Mouse (Mus musculus): ENCODE results near the gene Washc4. TPM values are rescaled to one million over a fixed set of nuclear protein-coding genes. Genes with fewer than 3 reads are reported as not detected.

The Washc4 gene
- polyA plus RNA-seq, 1 experiment from 2014 or later = 38.1 TPM

DNA sequence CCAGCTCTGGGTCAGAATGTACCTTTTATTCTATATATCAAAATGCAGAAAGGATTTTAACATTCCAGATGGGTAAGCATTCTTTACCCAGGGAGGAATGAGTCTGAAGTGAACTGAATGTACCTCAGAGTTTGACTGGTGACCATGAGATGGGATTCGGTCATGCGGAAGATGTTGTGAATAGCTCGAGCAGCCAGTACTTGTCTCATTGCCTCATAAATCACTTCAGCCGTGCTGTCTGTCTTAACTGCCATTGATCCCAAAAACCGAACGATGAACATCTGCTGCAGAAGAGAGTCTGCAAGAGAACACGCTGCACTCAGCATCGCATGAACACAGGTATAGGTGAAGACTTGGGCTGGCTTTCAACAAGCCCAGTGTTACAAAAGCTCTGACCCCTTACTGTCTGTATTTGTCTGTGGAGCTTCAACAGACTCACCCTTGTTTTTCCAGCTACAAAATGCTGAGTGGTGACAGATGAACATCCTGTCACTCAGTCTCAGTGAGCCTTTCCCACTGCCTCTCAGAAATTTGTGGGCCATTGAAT, 62.2 kb downstream of the Washc4 start:
- Histone ChIP-seq H3K4me1 (ENCODE audit: control insufficient read depth, insufficient read depth, low read length) (no peaks in the 10 kb centered on the region), H3K9me3 (replicated peaks; ENCODE audit: control insufficient read depth, low read length) (no peaks in the 10 kb centered on the region), H3K4me2 (ENCODE audit: low read depth, low read length) (no peak overlapping the region), H3K36me3 (replicated peaks; ENCODE audit: control insufficient read depth, insufficient read depth, low read depth, low read length) (no peaks in the 10 kb centered on the region; the same call in 1 of the 2 replicates), H3K9ac (replicated peaks; ENCODE audit: low read length) (no peak overlapping the region), H3K27me3 (ENCODE audit: control insufficient read depth, insufficient read depth, low read length) (no peaks in the 10 kb centered on the region), H3K4me3 (ENCODE audit: low read depth, low read length) (no peak overlapping the region), H3K27ac (replicated peaks; ENCODE audit: low read depth, low read length) (no peak overlapping the region)
- ATAC-seq (replicated peaks; ENCODE audit: insufficient number of reproducible peaks, low FRiP score, low TSS enrichment, low read depth) (no peak), DNase-seq (ENCODE audit: low spot score) (no peak)
- 83% methylated on average over 8 of the region's 8 CpGs for WGBS

- H3K4me3 ChIP-seq (ENCODE audit: low read depth, low read length) = no peak overlapping the region
- no peaks in the 10 kb centered on the region for H3K4me1 ChIP-seq (ENCODE audit: control insufficient read depth, insufficient read depth, low read length)
- no peaks in the 10 kb centered on the region for H3K9me3 ChIP-seq (replicated peaks; ENCODE audit: control insufficient read depth, low read length)
- no peak overlapping the region for H3K27ac ChIP-seq (replicated peaks; ENCODE audit: low read depth, low read length)
- WGBS = 93% methylated on average over 3 of the region's 3 CpGs
- H3K36me3 ChIP-seq (replicated peaks; ENCODE audit: control insufficient read depth, insufficient read depth, low read depth, low read length) = no peaks in the 10 kb centered on the region; the same call in 1 of the 2 replicates
- no peak overlapping the region for H3K9ac ChIP-seq (replicated peaks; ENCODE audit: low read length)
- no peak overlapping the region for H3K4me2 ChIP-seq (ENCODE audit: low read depth, low read length)
- ATAC-seq (replicated peaks; ENCODE audit: insufficient number of reproducible peaks, low FRiP score, low TSS enrichment, low read depth) (no peak), DNase-seq (ENCODE audit: low spot score) (no peak)
- H3K27me3 ChIP-seq (ENCODE audit: control insufficient read depth, insufficient read depth, low read length) = no peaks in the 10 kb centered on the region
These were observed 63.6 kb downstream of the Washc4 start for GRCm38 (mm10) chr10:83607111-83607510.

DNA sequence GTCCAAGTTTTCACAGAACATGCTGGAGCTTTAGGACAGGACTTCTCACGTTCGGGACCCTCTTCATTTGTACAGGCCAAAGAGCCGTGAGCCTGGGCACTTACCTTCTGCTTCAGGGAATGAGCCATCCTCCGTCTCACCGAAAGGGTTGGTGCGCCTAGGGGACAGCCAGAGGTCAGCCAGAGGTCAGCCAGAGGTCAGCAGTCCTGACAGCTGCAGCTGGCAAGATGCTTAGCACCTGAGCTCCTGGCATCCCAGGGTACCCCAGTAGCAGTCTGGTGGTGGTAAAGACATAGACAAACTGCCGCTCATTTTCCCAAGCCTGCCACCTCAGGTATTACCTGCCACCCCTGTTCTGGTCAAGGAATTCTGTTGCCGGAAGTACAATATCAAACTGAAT, 65.0 kb downstream of the Washc4 start:
- WGBS = 80% methylated on average over 8 of the region's 8 CpGs
- H3K9ac ChIP-seq (replicated peaks; ENCODE audit: low read length) = no peak overlapping the region
- no peak for ATAC-seq (replicated peaks; ENCODE audit: insufficient number of reproducible peaks, low FRiP score, low TSS enrichment, low read depth)
- H3K4me2 ChIP-seq (ENCODE audit: low read depth, low read length) = no peak overlapping the region
- no peaks in the 10 kb centered on the region for H3K9me3 ChIP-seq (replicated peaks; ENCODE audit: control insufficient read depth, low read length)
- no peak overlapping the region for H3K27ac ChIP-seq (replicated peaks; ENCODE audit: low read depth, low read length)
- H3K4me3 ChIP-seq (ENCODE audit: low read depth, low read length) = no peak overlapping the region
- no peaks in the 10 kb centered on the region; the same call in 1 of the 2 replicates for H3K36me3 ChIP-seq (replicated peaks; ENCODE audit: control insufficient read depth, insufficient read depth, low read depth, low read length)
- no peak for DNase-seq (ENCODE audit: low spot score)
- H3K4me1 ChIP-seq (ENCODE audit: control insufficient read depth, insufficient read depth, low read length) = no peaks in the 10 kb centered on the region
- H3K27me3 ChIP-seq (ENCODE audit: control insufficient read depth, insufficient read depth, low read length) = no peaks in the 10 kb centered on the region

- WGBS = 89% methylated on average over 7 of the region's 7 CpGs
- H3K4me2 ChIP-seq (ENCODE audit: low read depth, low read length) = no peak overlapping the region
- no peaks in the 10 kb centered on the region; the same call in 1 of the 2 replicates for H3K36me3 ChIP-seq (replicated peaks; ENCODE audit: control insufficient read depth, insufficient read depth, low read depth, low read length)
These were observed 67.0 kb downstream of the Washc4 start for GRCm38 (mm10) chr10:83610518-83610917.

DNA sequence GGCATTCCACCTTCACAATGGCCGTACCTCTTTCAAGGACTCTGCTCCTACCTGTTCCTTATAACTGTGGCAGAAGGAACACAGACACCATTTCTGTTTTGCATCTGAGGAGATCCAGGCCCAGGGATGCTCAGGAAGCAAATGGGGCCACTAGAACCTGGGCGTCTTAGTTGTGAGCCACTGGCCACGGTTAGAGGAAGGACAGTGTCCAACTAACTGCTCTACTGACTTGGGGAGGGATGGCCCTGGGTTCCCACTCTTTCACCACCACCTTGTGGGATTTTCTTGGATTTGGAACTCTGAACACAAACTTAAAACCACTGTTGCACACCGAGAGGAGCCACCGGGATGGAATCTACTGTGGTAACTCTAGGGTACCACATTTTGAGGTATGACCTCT, 68.3 kb downstream of the Washc4 start:
- no peaks in the 10 kb centered on the region for H3K27me3 ChIP-seq (ENCODE audit: control insufficient read depth, insufficient read depth, low read length)
- no peak for DNase-seq (ENCODE audit: low spot score)
- 92% methylated on average over 5 of the region's 5 CpGs for WGBS
- H3K4me3 ChIP-seq (ENCODE audit: low read depth, low read length) = no peak overlapping the region
- ATAC-seq (replicated peaks; ENCODE audit: insufficient number of reproducible peaks, low FRiP score, low TSS enrichment, low read depth) = no peak
- H3K36me3 ChIP-seq (replicated peaks; ENCODE audit: control insufficient read depth, insufficient read depth, low read depth, low read length) = no peaks in the 10 kb centered on the region; the same call in 1 of the 2 replicates
- no peak overlapping the region for H3K9ac ChIP-seq (replicated peaks; ENCODE audit: low read length)
- H3K9me3 ChIP-seq (replicated peaks; ENCODE audit: control insufficient read depth, low read length) = no peaks in the 10 kb centered on the region
- no peak overlapping the region for H3K27ac ChIP-seq (replicated peaks; ENCODE audit: low read depth, low read length)
- no peaks in the 10 kb centered on the region for H3K4me1 ChIP-seq (ENCODE audit: control insufficient read depth, insufficient read depth, low read length)
- no peak overlapping the region for H3K4me2 ChIP-seq (ENCODE audit: low read depth, low read length)

More at GRCm38 (mm10) chr10:83610518-83610917, 67.0 kb downstream of the Washc4 start:
- DNase-seq (ENCODE audit: low spot score) (no peak), ATAC-seq (replicated peaks; ENCODE audit: insufficient number of reproducible peaks, low FRiP score, low TSS enrichment, low read depth) (no peak)
- Histone ChIP-seq H3K27ac (replicated peaks; ENCODE audit: low read depth, low read length) (no peak overlapping the region), H3K4me1 (ENCODE audit: control insufficient read depth, insufficient read depth, low read length) (no peaks in the 10 kb centered on the region), H3K9me3 (replicated peaks; ENCODE audit: control insufficient read depth, low read length) (no peaks in the 10 kb centered on the region), H3K27me3 (ENCODE audit: control insufficient read depth, insufficient read depth, low read length) (no peaks in the 10 kb centered on the region), H3K4me3 (ENCODE audit: low read depth, low read length) (no peak overlapping the region), H3K9ac (replicated peaks; ENCODE audit: low read length) (no peak overlapping the region)

GRCm38 (mm10) chr10:83612648-83613215, 69.2 kb downstream of the Washc4 start:
- Histone ChIP-seq H3K9ac (replicated peaks; ENCODE audit: low read length) (no peak overlapping the region), H3K4me1 (ENCODE audit: control insufficient read depth, insufficient read depth, low read length) (no peaks in the 10 kb centered on the region), H3K9me3 (replicated peaks; ENCODE audit: control insufficient read depth, low read length) (no peaks in the 10 kb centered on the region), H3K4me3 (ENCODE audit: low read depth, low read length) (no peak overlapping the region), H3K27me3 (ENCODE audit: control insufficient read depth, insufficient read depth, low read length) (no peaks in the 10 kb centered on the region), H3K36me3 (replicated peaks; ENCODE audit: control insufficient read depth, insufficient read depth, low read depth, low read length) (no peaks in the 10 kb centered on the region; the same call in none of the 2 replicates), H3K27ac (replicated peaks; ENCODE audit: low read depth, low read length) (no peak overlapping the region), H3K4me2 (ENCODE audit: low read depth, low read length) (no peak overlapping the region)
- ATAC-seq (replicated peaks; ENCODE audit: insufficient number of reproducible peaks, low FRiP score, low TSS enrichment, low read depth) (no peak), DNase-seq (ENCODE audit: low spot score) (no peak)
- WGBS = 91% methylated on average over 14 of the region's 14 CpGs

DNA sequence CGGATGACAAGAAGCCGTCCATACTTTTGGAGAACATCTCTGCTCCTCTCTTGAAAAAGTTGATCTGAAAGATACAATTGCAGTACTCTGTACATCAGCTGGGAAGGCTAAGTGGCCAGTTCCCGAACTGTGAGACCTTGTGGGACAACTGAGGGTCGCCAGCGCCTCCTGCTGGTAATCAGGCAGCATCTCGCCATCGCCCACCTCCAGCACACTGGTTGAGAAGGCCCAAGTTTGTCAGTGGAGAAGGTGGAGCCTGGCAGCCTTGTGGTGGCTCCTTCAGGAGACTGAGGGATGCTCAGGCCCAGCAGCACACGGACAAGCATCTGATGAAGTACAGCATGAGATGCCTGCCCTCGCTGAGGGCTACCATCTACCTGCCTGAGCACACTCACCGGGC, 73.8 kb downstream of the Washc4 start:
- Histone ChIP-seq H3K9me3 (replicated peaks; ENCODE audit: control insufficient read depth, low read length) (no peaks in the 10 kb centered on the region), H3K36me3 (replicated peaks; ENCODE audit: control insufficient read depth, insufficient read depth, low read depth, low read length) (no peaks in the 10 kb centered on the region; the same call in 1 of the 2 replicates), H3K27ac (replicated peaks; ENCODE audit: low read depth, low read length) (no peak overlapping the region), H3K4me2 (ENCODE audit: low read depth, low read length) (no peak overlapping the region), H3K4me1 (ENCODE audit: control insufficient read depth, insufficient read depth, low read length) (no peaks in the 10 kb centered on the region), H3K27me3 (ENCODE audit: control insufficient read depth, insufficient read depth, low read length) (no peaks in the 10 kb centered on the region), H3K9ac (replicated peaks; ENCODE audit: low read length) (no peak overlapping the region), H3K4me3 (ENCODE audit: low read depth, low read length) (no peak overlapping the region)
- peak; percentile 48 for DNase-seq (ENCODE audit: low spot score)
- ATAC-seq (replicated peaks; ENCODE audit: insufficient number of reproducible peaks, low FRiP score, low TSS enrichment, low read depth) = no peak
- WGBS = 52% methylated on average over 10 of the region's 10 CpGs

GRCm38 (mm10) chr10:83618819-83619440, 75.4 kb downstream of the Washc4 start:
- H3K27ac ChIP-seq (replicated peaks; ENCODE audit: low read depth, low read length) = no peak overlapping the region

More at GRCm38 (mm10) chr10:83618819-83619440, 75.4 kb downstream of the Washc4 start:
- Histone ChIP-seq H3K36me3 (replicated peaks; ENCODE audit: control insufficient read depth, insufficient read depth, low read depth, low read length) (no peaks in the 10 kb centered on the region; the same call in 1 of the 2 replicates), H3K9me3 (replicated peaks; ENCODE audit: control insufficient read depth, low read length) (no peaks in the 10 kb centered on the region), H3K4me1 (ENCODE audit: control insufficient read depth, insufficient read depth, low read length) (no peaks in the 10 kb centered on the region), H3K27me3 (ENCODE audit: control insufficient read depth, insufficient read depth, low read length) (no peaks in the 10 kb centered on the region), H3K4me3 (ENCODE audit: low read depth, low read length) (no peak overlapping the region), H3K9ac (replicated peaks; ENCODE audit: low read length) (no peak overlapping the region), H3K4me2 (ENCODE audit: low read depth, low read length) (no peak overlapping the region)
- 88% methylated on average over 12 of the region's 12 CpGs for WGBS
- DNase-seq (ENCODE audit: low spot score) (no peak), ATAC-seq (replicated peaks; ENCODE audit: insufficient number of reproducible peaks, low FRiP score, low TSS enrichment, low read depth) (no peak)

Measured in embryonic facial prominence, embryonic 11.5 days (tissue).